Mouse (Mus musculus): ENCODE data around the gene AI481877.

GRCm38 (mm10) chr4:59175929-59176328 is 37.1 kb upstream of the AI481877 start:
- no peak for TF ChIP-seq POLR2A (IDR thresholded peaks at IDR 0.05; ENCODE audit: extremely low read depth, insufficient read depth, low read length)
- no peak for TF ChIP-seq CTCF (IDR thresholded peaks at IDR 0.05; ENCODE audit: extremely low read depth, insufficient read depth, low read length)
